Mouse (Mus musculus): ENCODE measurements around the gene Fkbp8. TPM values are rescaled to one million over a fixed set of nuclear protein-coding genes. Genes with fewer than 3 reads are reported as not detected.

The Fkbp8 gene
- total and polyA plus RNA-seq, 3 experiments: 176 to 266 (median 178) TPM

GRCm38 (mm10) chr8:70560564-70560963 is 33.0 kb downstream of the Fkbp8 start:
- no peak for DNase-seq (ENCODE audit: extremely low read depth)
- in situ Hi-C loops (cut with MboI; ENCODE audit: low pct_ligation_motif_present, low pct_unique_long_range_greater_than_20kb, low sequenced_read_pairs): no loop called here
- no peaks in the 10 kb centered on the region for H3K27me3 ChIP-seq (replicated peaks)
- H3K36me3 ChIP-seq (replicated peaks in 1 of 2; ENCODE audit: control insufficient read depth in 1 of 2, insufficient read depth in 1 of 2, low read length in 1 of 2): peaks cover 0 to 67% of the 10 kb centered on the region in 2 experiments
- H3K27ac ChIP-seq (ENCODE audit: insufficient read depth, low read depth): no peak overlapping the region
- H3K4me2 ChIP-seq (ENCODE audit: insufficient read depth, low read depth, poor library complexity, severe bottlenecking): no peak overlapping the region
- dilution Hi-C loops (cut with MboI; ENCODE audit: extremely low pct_ligation_motif_present, extremely low pct_unique_long_range_greater_than_20kb, low sequenced_read_pairs): no loop called here
- H3K9me3 ChIP-seq (replicated peaks; ENCODE audit: low read length): no peaks in the 10 kb centered on the region
- H3K4me1 ChIP-seq (ENCODE audit: control insufficient read depth in 1 of 2, insufficient read depth in 2 of 2): peaks cover 3 to 54% of the 10 kb centered on the region in 2 experiments; a peak in 2 of 4 replicates
- no peak overlapping the region for H3K9ac ChIP-seq (ENCODE audit: insufficient read depth, low read depth)
- TF ChIP-seq POLR2AphosphoS2 (IDR thresholded peaks at IDR 0.05; ENCODE audit: low read depth, low read length): no peak
- TF ChIP-seq ZC3H11A (IDR thresholded peaks at IDR 0.05; ENCODE audit: low read depth, low read length): no peak
- TF ChIP-seq TCF12 (IDR thresholded peaks at IDR 0.05; ENCODE audit: low read depth, low read length): no peak
- no peak for TF ChIP-seq MAX (IDR thresholded peaks at IDR 0.05; ENCODE audit: low read length)
- TF ChIP-seq MXI1 (IDR thresholded peaks at IDR 0.05; ENCODE audit: low read depth, low read length): no peak
- no peak for TF ChIP-seq PAX5 (IDR thresholded peaks at IDR 0.05; ENCODE audit: low read length)
- no peak for TF ChIP-seq UBTF (IDR thresholded peaks at IDR 0.05; ENCODE audit: low read depth, low read length)
- TF ChIP-seq TBP (conservative IDR thresholded peaks at IDR 0.05; ENCODE audit: low read depth, low read length): no peak
- no peak for TF ChIP-seq KAT2A (IDR thresholded peaks at IDR 0.05; ENCODE audit: insufficient replicate concordance, low read length)
- no peak for TF ChIP-seq JUND (conservative IDR thresholded peaks at IDR 0.05; ENCODE audit: low read depth, low read length)
- no peak for TF ChIP-seq SMC3 (IDR thresholded peaks at IDR 0.05; ENCODE audit: low read depth, low read length)
- no peak for TF ChIP-seq ZMIZ1 (IDR thresholded peaks at IDR 0.05; ENCODE audit: low read depth, low read length)
- TF ChIP-seq GABPA (IDR thresholded peaks at IDR 0.05; ENCODE audit: insufficient replicate concordance, low read depth, low read length): no peak
- TF ChIP-seq USF2 (conservative IDR thresholded peaks at IDR 0.05; ENCODE audit: low read depth, low read length): no peak
- no peak for TF ChIP-seq MAZ (IDR thresholded peaks at IDR 0.05; ENCODE audit: low read depth, low read length)
- TF ChIP-seq NRF1 (IDR thresholded peaks at IDR 0.05; ENCODE audit: low read depth, low read length): no peak
- no peak for TF ChIP-seq CHD1 (IDR thresholded peaks at IDR 0.05; ENCODE audit: low read depth, low read length)
- H3K79me2 ChIP-seq (replicated peaks; ENCODE audit: control insufficient read depth, extremely low read depth, insufficient read depth, poor library complexity, severe bottlenecking): no peaks in the 10 kb centered on the region
- H3K4me3 ChIP-seq (replicated peaks in 1 of 3; ENCODE audit: low read depth in 2 of 3, low read length in 2 of 3, poor library complexity in 1 of 3): no peak overlapping the region

- Histone ChIP-seq H3K4me1 (ENCODE audit: control insufficient read depth in 1 of 2, insufficient read depth in 2 of 2) (peaks cover 3 to 57% of the 10 kb centered on the region in 2 experiments; a peak in 2 of 4 replicates), H3K27me3 (replicated peaks) (no peaks in the 10 kb centered on the region), H3K9ac (ENCODE audit: insufficient read depth, low read depth) (no peak overlapping the region), H3K36me3 (replicated peaks in 1 of 2; ENCODE audit: control insufficient read depth in 1 of 2, insufficient read depth in 1 of 2, low read length in 1 of 2) (peaks cover 0 to 66% of the 10 kb centered on the region in 2 experiments), H3K4me2 (ENCODE audit: insufficient read depth, low read depth, poor library complexity, severe bottlenecking) (no peak overlapping the region), H3K4me3 (replicated peaks in 1 of 3; ENCODE audit: low read depth in 2 of 3, low read length in 2 of 3, poor library complexity in 1 of 3) (no peak overlapping the region), H3K9me3 (replicated peaks; ENCODE audit: low read length) (no peaks in the 10 kb centered on the region), H3K27ac (ENCODE audit: insufficient read depth, low read depth) (no peak overlapping the region), H3K79me2 (replicated peaks; ENCODE audit: control insufficient read depth, extremely low read depth, insufficient read depth, poor library complexity, severe bottlenecking) (no peaks in the 10 kb centered on the region)
- no peak for DNase-seq (ENCODE audit: extremely low read depth)
- in situ Hi-C loops (cut with MboI; ENCODE audit: low pct_ligation_motif_present, low pct_unique_long_range_greater_than_20kb, low sequenced_read_pairs): no loop called here
- dilution Hi-C loops (cut with MboI; ENCODE audit: extremely low pct_ligation_motif_present, extremely low pct_unique_long_range_greater_than_20kb, low sequenced_read_pairs): no loop called here
- no peak for TF ChIP-seq CTCF (conservative IDR thresholded peaks at IDR 0.05 in 1 of 2, IDR thresholded peaks at IDR 0.05 in 1 of 2; ENCODE audit: low read depth in 2 of 2, low read length in 2 of 2)
- no peak for TF ChIP-seq MAFK (IDR thresholded peaks at IDR 0.05; ENCODE audit: insufficient replicate concordance, low read length)
- no peak for TF ChIP-seq CHD2 (IDR thresholded peaks at IDR 0.05; ENCODE audit: low read length)
These were observed 33.8 kb downstream of the Fkbp8 start for GRCm38 (mm10) chr8:70561357-70561756.
